Mouse (Mus musculus): ENCODE measurements around the gene Ace. TPM values are rescaled to one million over a fixed set of nuclear protein-coding genes. Genes with fewer than 3 reads are reported as not detected.

Ace gene
- polyA plus RNA-seq, 1 experiment from 2014 or later = 3.6 TPM

DNA sequence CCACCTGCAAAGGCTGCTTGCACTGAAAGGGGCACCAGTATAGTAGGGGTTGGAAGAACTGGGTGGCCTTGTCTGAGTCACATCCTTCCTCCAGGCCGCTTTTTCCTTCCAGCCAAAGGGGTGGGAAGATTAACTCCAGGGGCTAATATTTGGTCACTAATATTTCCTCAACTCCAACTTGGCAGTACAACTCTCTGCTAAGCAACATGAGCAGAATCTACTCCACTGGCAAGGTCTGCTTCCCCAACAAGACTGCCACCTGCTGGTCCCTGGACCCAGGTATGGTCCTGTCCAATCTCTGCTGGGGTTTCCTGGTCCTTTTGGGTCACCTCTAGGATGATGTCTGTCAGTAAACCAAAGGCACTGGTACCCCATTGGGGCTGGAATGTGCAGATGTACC, 1.8 kb downstream of the Ace start:
- Histone ChIP-seq H3K36me3 (ENCODE audit: control insufficient read depth, insufficient read depth, low read length) (no peaks in the 10 kb centered on the region), H3K4me2 (ENCODE audit: low read length) (no peak overlapping the region), H3K4me1 (ENCODE audit: control insufficient read depth, insufficient read depth, low read length) (peaks cover 3% of the 10 kb centered on the region; the same call in 1 of the 2 replicates), H3K4me3 (replicated peaks; ENCODE audit: low read depth, low read length) (no peak overlapping the region), H3K9me3 (ENCODE audit: control insufficient read depth, low read length) (no peaks in the 10 kb centered on the region), H3K9ac (replicated peaks; ENCODE audit: low read length) (no peak overlapping the region), H3K27me3 (ENCODE audit: control insufficient read depth, insufficient read depth, low read length) (peaks cover 15% of the 10 kb centered on the region), H3K27ac (replicated peaks; ENCODE audit: low read depth, low read length) (no peak overlapping the region)
- WGBS = 73% methylated on average over 1 of the region's 1 CpGs
- ATAC-seq (ENCODE audit: low FRiP score, low TSS enrichment) = no peak
- DNase-seq = peak; percentile 51

DNA sequence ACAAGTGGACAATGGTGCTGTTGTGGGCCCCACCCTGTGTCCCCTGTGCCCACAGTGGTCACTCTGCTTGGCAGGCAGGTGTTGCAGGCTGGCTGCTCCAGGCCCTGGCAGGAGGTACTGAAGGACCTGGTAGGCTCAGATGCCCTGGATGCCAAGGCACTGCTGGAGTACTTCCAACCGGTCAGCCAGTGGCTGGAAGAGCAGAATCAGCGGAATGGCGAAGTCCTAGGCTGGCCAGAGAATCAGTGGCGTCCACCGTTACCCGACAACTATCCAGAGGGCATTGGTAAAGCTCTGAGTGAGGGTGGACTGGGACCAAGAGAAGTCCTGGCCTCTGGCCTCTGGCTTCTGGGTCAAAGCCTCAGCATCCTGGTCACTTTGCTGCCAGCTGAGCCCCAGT, 6.8 kb downstream of the Ace start:
- Histone ChIP-seq H3K36me3 (ENCODE audit: control insufficient read depth, insufficient read depth, low read length) (no peaks in the 10 kb centered on the region), H3K27ac (replicated peaks; ENCODE audit: low read depth, low read length) (no peak overlapping the region), H3K4me2 (ENCODE audit: low read length) (no peak overlapping the region), H3K4me1 (ENCODE audit: control insufficient read depth, insufficient read depth, low read length) (no peaks in the 10 kb centered on the region), H3K9me3 (ENCODE audit: control insufficient read depth, low read length) (no peaks in the 10 kb centered on the region), H3K9ac (replicated peaks; ENCODE audit: low read length) (no peak overlapping the region), H3K27me3 (ENCODE audit: control insufficient read depth, insufficient read depth, low read length) (no peaks in the 10 kb centered on the region), H3K4me3 (replicated peaks; ENCODE audit: low read depth, low read length) (no peak overlapping the region)
- DNase-seq = no peak
- no peak for ATAC-seq (ENCODE audit: low FRiP score, low TSS enrichment)
- WGBS = 94% methylated on average over 6 of the region's 6 CpGs

DNA sequence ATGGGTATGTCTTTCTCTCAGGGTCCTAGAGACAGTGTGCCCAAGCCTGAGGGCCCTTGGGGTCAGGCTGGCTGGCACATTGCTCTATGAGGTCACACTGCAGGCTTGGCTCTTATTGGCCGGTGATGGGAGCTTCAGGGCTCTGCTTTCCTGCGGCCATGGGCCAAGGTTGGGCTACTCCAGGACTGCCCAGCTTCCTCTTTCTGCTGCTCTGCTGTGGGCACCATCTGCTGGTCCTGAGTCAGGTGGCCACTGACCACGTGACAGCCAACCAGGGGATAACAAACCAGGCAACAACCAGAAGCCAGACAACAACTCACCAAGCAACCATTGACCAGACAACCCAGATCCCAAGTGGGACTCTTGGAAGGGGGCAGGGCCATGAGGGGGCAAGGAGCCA, 7.3 kb downstream of the Ace start:
- no peak for ATAC-seq (ENCODE audit: low FRiP score, low TSS enrichment)
- Histone ChIP-seq H3K4me3 (replicated peaks; ENCODE audit: low read depth, low read length) (no peak overlapping the region), H3K27me3 (ENCODE audit: control insufficient read depth, insufficient read depth, low read length) (no peaks in the 10 kb centered on the region), H3K4me1 (ENCODE audit: control insufficient read depth, insufficient read depth, low read length) (no peaks in the 10 kb centered on the region), H3K9me3 (ENCODE audit: control insufficient read depth, low read length) (no peaks in the 10 kb centered on the region), H3K36me3 (ENCODE audit: control insufficient read depth, insufficient read depth, low read length) (no peaks in the 10 kb centered on the region), H3K27ac (replicated peaks; ENCODE audit: low read depth, low read length) (no peak overlapping the region), H3K4me2 (ENCODE audit: low read length) (no peak overlapping the region), H3K9ac (replicated peaks; ENCODE audit: low read length) (no peak overlapping the region)
- 82% methylated on average over 3 of the region's 3 CpGs for WGBS
- no peak for DNase-seq

DNA sequence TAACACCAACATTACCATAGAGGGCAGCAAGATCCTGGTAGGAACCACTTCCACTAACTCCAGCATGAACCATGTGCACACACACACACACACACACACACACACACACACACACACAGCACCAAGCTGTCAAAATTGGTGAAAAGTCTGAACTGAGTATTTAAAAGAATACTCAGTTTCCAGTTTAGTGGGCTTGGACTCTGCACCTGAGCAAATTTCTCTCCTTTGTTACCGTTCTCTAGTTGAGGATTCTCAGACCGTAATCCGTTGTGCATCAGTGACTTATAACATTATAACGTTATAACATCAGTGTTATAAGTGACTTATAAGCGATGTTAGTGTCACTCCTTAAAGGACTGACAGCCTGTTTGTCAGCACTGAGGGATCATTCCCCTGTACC, 7.9 kb downstream of the Ace start:
- Histone ChIP-seq H3K9ac (replicated peaks; ENCODE audit: low read length) (no peak overlapping the region), H3K9me3 (ENCODE audit: control insufficient read depth, low read length) (no peaks in the 10 kb centered on the region), H3K27ac (replicated peaks; ENCODE audit: low read depth, low read length) (no peak overlapping the region), H3K4me3 (replicated peaks; ENCODE audit: low read depth, low read length) (no peak overlapping the region), H3K27me3 (ENCODE audit: control insufficient read depth, insufficient read depth, low read length) (no peaks in the 10 kb centered on the region), H3K36me3 (ENCODE audit: control insufficient read depth, insufficient read depth, low read length) (no peaks in the 10 kb centered on the region), H3K4me2 (ENCODE audit: low read length) (no peak overlapping the region), H3K4me1 (ENCODE audit: control insufficient read depth, insufficient read depth, low read length) (no peaks in the 10 kb centered on the region)
- DNase-seq (no peak), ATAC-seq (ENCODE audit: low FRiP score, low TSS enrichment) (no peak)
- 88% methylated on average over 5 of the region's 5 CpGs for WGBS

DNA sequence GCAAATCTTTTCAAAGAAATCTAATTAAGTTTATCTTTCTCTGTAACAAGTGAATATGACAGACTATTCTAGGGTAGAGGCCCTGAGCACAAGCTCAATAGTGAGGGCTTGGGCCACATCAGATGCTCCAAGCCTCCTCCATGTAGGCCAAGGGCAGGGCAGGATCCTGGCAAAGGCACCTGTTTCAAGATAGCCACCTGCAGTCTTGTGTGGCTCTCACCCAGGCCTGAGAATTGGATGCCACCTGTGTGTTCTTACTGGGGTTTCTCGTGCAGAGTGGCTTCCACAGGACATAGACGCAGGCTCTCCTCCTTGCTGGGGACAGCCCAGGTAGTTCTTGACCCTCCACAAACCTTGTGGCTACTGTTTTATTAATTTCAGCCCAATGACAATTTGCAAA, 10.5 kb downstream of the Ace start:
- Histone ChIP-seq H3K27ac (replicated peaks; ENCODE audit: low read depth, low read length) (no peak overlapping the region), H3K27me3 (ENCODE audit: control insufficient read depth, insufficient read depth, low read length) (no peaks in the 10 kb centered on the region), H3K4me2 (ENCODE audit: low read length) (no peak overlapping the region), H3K9me3 (ENCODE audit: control insufficient read depth, low read length) (no peaks in the 10 kb centered on the region), H3K4me3 (replicated peaks; ENCODE audit: low read depth, low read length) (no peak overlapping the region), H3K36me3 (ENCODE audit: control insufficient read depth, insufficient read depth, low read length) (no peaks in the 10 kb centered on the region), H3K4me1 (ENCODE audit: control insufficient read depth, insufficient read depth, low read length) (no peaks in the 10 kb centered on the region), H3K9ac (replicated peaks; ENCODE audit: low read length) (no peak overlapping the region)
- ATAC-seq (ENCODE audit: low FRiP score, low TSS enrichment) (no peak), DNase-seq (no peak)
- 73% methylated on average over 2 of the region's 2 CpGs for WGBS

DNA sequence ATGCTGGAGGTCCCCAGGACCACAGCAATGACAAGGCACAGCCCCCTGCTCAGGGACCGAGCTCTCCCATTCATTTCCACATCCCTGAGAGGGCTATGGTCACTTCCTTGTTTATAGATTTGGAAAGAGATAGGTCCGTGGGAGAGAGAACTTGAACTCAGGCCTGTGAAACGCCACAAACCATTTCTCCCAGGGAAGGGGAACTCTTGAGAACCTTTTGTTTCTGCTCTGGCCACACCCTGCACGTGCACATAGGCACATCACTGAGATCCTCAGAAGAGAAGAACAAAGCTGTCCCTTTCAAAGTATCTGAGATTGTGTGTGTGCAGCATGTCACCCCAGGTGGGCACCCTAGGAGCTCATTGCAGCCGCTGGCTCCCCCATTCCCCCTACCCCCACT, 10.9 kb downstream of the Ace start:
- Histone ChIP-seq H3K9me3 (ENCODE audit: control insufficient read depth, low read length) (no peaks in the 10 kb centered on the region), H3K27me3 (ENCODE audit: control insufficient read depth, insufficient read depth, low read length) (no peaks in the 10 kb centered on the region), H3K36me3 (ENCODE audit: control insufficient read depth, insufficient read depth, low read length) (no peaks in the 10 kb centered on the region), H3K9ac (replicated peaks; ENCODE audit: low read length) (no peak overlapping the region), H3K4me2 (ENCODE audit: low read length) (no peak overlapping the region), H3K4me3 (replicated peaks; ENCODE audit: low read depth, low read length) (no peak overlapping the region), H3K4me1 (ENCODE audit: control insufficient read depth, insufficient read depth, low read length) (no peaks in the 10 kb centered on the region), H3K27ac (replicated peaks; ENCODE audit: low read depth, low read length) (no peak overlapping the region)
- DNase-seq = no peak
- WGBS = 68% methylated on average over 5 of the region's 5 CpGs
- no peak for ATAC-seq (ENCODE audit: low FRiP score, low TSS enrichment)

DNA sequence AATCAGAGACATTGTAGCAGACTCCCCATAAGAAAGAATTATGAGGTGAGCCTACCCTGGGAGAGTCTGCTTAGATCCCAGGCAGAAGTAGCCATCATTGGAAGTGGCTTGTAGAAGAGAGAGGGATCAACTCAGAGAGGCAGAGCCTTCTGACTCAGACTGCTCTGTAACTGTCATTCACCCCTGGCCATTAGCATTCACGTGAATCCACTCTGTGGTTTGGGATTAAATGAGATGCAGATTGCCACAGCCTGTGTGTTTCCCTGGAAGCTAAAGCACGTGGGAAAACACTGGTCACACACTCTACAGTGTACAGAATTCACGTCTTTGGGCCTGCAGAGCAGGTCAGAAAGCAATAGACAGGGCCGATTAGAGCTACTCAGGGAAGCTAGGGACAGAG, 16.7 kb downstream of the Ace start:
- Histone ChIP-seq H3K36me3 (ENCODE audit: control insufficient read depth, insufficient read depth, low read length) (no peaks in the 10 kb centered on the region), H3K27ac (replicated peaks; ENCODE audit: low read depth, low read length) (no peak overlapping the region), H3K4me1 (ENCODE audit: control insufficient read depth, insufficient read depth, low read length) (no peaks in the 10 kb centered on the region), H3K27me3 (ENCODE audit: control insufficient read depth, insufficient read depth, low read length) (no peaks in the 10 kb centered on the region), H3K9ac (replicated peaks; ENCODE audit: low read length) (no peak overlapping the region), H3K9me3 (ENCODE audit: control insufficient read depth, low read length) (no peaks in the 10 kb centered on the region), H3K4me2 (ENCODE audit: low read length) (no peak overlapping the region), H3K4me3 (replicated peaks; ENCODE audit: low read depth, low read length) (no peak overlapping the region)
- 48% methylated on average over 4 of the region's 4 CpGs for WGBS
- DNase-seq (no peak), ATAC-seq (ENCODE audit: low FRiP score, low TSS enrichment) (no peak)

DNA sequence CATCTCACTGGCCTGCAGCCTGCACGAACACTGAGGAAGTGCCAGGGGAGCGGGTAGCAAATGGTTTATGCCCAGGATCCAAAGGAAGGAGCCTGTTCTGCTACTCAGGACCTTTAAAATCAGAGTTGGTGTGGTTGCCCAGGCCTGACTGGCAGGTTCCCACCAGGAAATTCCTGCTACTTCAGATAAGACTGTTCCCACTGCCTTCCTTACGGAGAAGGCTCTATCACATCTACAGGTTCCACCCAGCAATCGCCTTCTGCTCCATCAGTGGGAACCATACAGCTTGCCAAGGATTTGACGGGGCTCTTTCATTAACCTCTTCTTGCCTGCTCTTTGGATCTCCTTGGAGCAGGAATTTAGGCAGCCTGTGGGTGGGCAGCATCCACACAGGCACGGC, 19.7 kb downstream of the Ace start:
- no peak overlapping the region for H3K9ac ChIP-seq (replicated peaks; ENCODE audit: low read length)
- DNase-seq (no peak), ATAC-seq (ENCODE audit: low FRiP score, low TSS enrichment) (no peak)
- no peaks in the 10 kb centered on the region for H3K9me3 ChIP-seq (ENCODE audit: control insufficient read depth, low read length)
- no peaks in the 10 kb centered on the region for H3K36me3 ChIP-seq (ENCODE audit: control insufficient read depth, insufficient read depth, low read length)
- WGBS = 81% methylated on average over 6 of the region's 6 CpGs
- no peaks in the 10 kb centered on the region for H3K27me3 ChIP-seq (ENCODE audit: control insufficient read depth, insufficient read depth, low read length)
- H3K4me3 ChIP-seq (replicated peaks; ENCODE audit: low read depth, low read length) = no peak overlapping the region
- H3K4me2 ChIP-seq (ENCODE audit: low read length) = no peak overlapping the region
- no peaks in the 10 kb centered on the region for H3K4me1 ChIP-seq (ENCODE audit: control insufficient read depth, insufficient read depth, low read length)
- no peak overlapping the region for H3K27ac ChIP-seq (replicated peaks; ENCODE audit: low read depth, low read length)

DNA sequence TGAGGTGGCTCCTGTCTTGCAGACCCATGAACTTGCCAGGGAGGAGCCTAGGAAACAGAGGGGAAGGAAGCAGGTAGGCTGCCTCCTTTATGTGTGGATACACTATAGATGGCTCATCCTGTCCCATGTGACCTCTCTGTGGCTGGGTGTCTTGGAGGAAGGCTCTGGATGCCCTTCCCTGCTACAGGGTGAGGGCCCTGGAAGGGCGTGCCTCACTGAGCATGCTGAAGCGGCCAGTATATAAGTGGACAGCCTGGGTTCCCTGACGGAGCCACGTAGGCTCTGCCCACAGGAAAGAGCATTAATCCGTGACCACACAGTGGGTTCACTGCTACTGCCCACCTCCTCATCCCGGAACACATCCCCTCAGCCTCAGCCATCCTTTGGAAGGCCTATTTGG, 21.7 kb downstream of the Ace start:
- no peak overlapping the region for H3K4me2 ChIP-seq (ENCODE audit: low read length)
- no peaks in the 10 kb centered on the region for H3K4me1 ChIP-seq (ENCODE audit: control insufficient read depth, insufficient read depth, low read length)
- no peaks in the 10 kb centered on the region for H3K27me3 ChIP-seq (ENCODE audit: control insufficient read depth, insufficient read depth, low read length)
- no peak overlapping the region for H3K9ac ChIP-seq (replicated peaks; ENCODE audit: low read length)
- WGBS = 68% methylated on average over 6 of the region's 6 CpGs
- H3K36me3 ChIP-seq (ENCODE audit: control insufficient read depth, insufficient read depth, low read length) = no peaks in the 10 kb centered on the region
- H3K27ac ChIP-seq (replicated peaks; ENCODE audit: low read depth, low read length) = no peak overlapping the region
- DNase-seq (no peak), ATAC-seq (ENCODE audit: low FRiP score, low TSS enrichment) (no peak)
- no peaks in the 10 kb centered on the region for H3K9me3 ChIP-seq (ENCODE audit: control insufficient read depth, low read length)
- no peak overlapping the region for H3K4me3 ChIP-seq (replicated peaks; ENCODE audit: low read depth, low read length)

Measured in midbrain, embryonic 14.5 days (tissue).